Mouse (Mus musculus): ENCODE data around the gene Cnot2.
"Not testable (repeated sequence)": the region's sequence is repeated elsewhere in the genome, so short reads cannot be mapped to it uniquely, and the experiment has no call there.

Cnot2 gene

DNA sequence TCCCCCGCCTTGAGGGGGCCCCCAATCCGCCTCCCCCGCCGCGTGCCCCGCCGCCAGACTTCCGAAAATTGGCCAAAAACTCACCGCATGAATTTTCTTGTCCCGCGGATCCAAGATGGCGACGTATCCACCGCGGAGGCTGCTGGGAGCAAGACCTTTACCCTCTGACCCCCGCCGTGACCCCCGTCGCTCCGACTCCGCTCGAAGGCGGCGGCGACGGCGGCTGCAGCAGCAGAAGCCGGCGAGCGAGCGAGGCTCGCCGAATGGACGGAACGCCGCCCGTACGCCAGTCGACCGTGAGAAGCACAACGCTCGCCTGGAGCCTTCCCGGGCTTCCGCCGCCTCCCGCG, at the start of gene Cnot2:
Gene Cnot2 (minus strand): TSS at position 143 of the 350 bp plus-strand sequence.
- DNase-seq (ENCODE audit: low read depth), result peak; percentile 95

GRCm38 (mm10) chr10:116628926-116629325, 47.6 kb upstream of the Cnot2 start:
- no peak for DNase-seq (ENCODE audit: low read depth)

- DNase-seq (ENCODE audit: low read depth), result no peak
Measured at GRCm38 (mm10) chr10:116626009-116626408, 44.7 kb upstream of the Cnot2 start.

- peak; percentile 92 for DNase-seq (ENCODE audit: low read depth)
Measured at GRCm38 (mm10) chr10:116613250-116613649, 31.9 kb upstream of the Cnot2 start.

DNA sequence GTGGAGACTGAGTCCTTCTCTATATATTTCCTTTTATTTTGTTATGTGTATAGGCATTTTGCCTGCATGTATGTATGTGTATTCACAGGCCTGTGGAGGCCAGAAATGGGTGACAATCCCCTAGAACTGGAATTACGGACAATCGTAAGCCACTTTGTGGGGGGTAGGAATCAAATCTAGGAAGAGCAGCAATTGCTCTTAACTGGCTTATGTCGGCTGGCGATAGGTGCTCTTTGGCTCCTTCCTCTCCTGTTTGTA, 23.5 kb upstream of the Cnot2 start:
- DNase-seq (ENCODE audit: low read depth), result no peak

DNA sequence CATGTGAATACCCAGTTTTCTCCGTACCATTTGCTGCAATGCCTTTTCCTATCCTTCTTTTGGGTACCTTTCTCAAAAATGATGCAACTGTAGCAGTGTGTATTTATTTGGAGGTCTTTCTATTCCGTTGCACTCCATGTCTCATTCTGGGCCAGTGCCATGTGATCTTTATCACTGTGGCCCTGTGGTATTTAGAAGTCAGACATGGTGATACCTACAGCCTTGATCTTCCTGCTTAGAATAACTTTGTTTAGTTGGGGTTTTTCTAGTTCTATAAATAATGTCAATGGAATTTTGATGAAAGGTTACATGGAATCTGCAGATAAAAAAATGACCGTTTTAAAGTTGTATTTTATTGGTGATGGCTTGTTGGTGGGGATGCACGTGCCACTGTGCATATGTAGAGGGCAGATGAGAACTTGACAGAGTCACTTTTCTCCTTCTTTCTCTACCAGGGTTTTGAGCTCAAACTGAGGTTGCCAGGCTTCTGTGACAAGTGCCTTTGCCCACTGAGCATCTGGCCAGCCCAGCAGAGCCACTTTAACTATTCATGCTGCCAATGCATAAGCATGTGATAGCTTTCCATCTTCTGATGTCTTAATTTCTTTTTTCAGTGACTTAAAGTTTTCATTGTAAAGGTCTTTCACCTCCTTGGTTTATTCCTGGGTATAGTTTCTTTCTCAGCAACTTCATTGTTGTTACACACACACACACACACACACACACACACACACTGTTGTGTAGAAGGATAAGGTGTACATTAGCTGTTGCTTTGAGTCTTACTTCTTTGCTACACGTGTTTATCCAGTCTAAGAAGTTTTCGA, 23.0 kb upstream of the Cnot2 start:
- DNase-seq (ENCODE audit: low read depth), result no peak

DNA sequence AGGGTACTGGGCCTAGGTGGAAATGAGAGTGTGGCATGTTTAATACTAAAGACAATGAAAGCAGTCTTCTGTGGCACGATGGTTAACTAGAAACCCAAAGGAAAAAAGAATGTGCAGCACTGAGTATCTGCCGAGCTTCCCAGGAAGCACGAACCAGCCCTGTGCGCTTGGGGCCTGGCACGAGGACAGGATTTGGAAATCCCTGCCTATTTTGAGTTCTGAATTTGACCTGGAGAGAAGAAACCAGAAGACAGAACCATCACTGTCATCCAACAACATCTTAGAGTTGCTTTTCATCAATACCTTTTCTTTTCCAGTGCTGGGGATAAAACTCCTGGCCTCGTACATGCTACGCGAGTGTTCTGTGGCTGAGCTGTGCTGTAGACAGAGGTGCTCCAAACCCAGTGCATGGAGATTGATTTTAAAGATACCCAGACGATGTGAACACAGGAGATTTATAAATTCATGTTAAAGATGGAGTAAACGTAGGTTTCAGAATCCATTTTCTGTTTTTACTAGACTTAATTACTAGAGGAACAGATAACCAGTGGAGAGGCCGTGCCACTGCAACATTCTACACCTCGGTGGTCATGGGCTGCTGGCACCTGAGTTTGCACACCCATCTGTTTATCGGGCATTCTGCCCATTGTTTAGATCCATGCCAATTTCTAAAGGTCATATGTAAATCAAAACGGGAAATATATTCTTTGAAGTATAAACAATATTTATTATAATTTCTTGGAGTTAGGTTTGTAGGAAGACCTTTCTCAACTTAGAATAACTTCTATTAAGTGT, 17.9 kb upstream of the Cnot2 start:
- no peak for DNase-seq (ENCODE audit: low read depth)

- DNase-seq (ENCODE audit: low read depth), result peak; percentile 85
Measured at GRCm38 (mm10) chr10:116582738-116583137, 1.4 kb upstream of the Cnot2 start.

- DNase-seq (ENCODE audit: low read depth), result peak; percentile 86
Measured at GRCm38 (mm10) chr10:116581719-116582481, 589 bp upstream of the Cnot2 start.

GRCm38 (mm10) chr10:116580591-116581358, 536 bp downstream of the Cnot2 start:
- peak; percentile 75 for DNase-seq (ENCODE audit: low read depth)

DNA sequence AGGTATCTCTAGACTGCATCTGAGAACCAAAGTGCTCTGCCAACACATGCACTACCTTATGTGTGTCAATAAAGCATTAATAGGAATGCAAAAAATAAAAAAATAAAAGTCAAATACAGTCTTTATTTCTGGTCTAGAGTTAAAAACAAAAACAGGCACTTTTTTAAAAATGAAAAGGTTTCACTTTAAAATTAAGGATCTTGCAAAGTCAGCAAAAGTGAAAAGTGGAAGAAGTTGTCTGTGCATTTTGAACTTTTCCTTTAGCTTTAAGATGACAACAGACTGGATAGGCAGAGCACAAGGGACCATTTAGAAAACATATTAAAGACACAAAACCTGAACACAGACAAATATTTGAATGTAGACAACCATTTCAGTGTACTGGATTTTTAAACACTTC, 1.8 kb downstream of the Cnot2 start:
- DNase-seq (ENCODE audit: low read depth), result peak; percentile 22

- DNase-seq (ENCODE audit: low read depth), result no peak
Measured at GRCm38 (mm10) chr10:116578375-116578774, 2.9 kb downstream of the Cnot2 start.

DNA sequence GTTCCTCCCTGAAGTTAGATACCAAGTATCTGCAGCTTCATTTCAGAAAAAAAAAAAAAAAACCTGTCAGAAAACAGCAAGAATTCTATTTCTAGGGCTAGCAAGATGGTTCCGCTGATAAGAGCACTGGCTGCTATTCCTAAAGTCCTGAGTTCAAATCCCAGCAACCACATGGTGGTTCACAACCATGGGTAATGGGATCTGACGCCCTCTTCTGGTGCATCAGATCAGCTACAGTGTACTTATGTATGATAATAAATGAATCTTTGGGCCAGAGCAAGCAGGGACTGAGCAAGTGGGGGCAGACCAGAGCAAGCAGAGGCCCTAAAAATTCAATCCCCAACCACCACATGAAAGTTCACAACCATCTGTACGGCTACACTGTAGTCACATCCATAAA, 4.1 kb downstream of the Cnot2 start:
- peak; percentile 48 for DNase-seq (ENCODE audit: low read depth)

- not testable (repeated sequence) for DNase-seq (ENCODE audit: low read depth)
Measured at GRCm38 (mm10) chr10:116576071-116576470, 5.2 kb downstream of the Cnot2 start.

DNA sequence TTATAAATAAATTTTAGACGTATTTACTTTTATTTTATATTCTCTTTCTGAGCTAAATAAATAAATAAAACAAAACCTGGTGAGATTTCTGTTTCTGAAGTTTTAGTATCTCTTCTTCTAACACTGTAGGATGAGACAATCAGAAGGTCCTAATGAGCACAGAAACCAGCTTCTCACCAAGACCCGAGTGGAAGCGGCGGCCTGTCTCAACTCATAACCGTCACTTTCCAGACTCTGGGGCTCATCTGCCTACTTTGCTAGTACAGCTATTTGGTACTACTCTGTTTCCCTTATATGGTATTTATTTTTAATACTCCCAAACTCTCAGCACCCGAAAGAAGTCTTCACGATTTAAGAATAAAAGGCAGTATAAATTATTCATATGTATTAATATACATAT, 10.8 kb downstream of the Cnot2 start:
- no peak for DNase-seq (ENCODE audit: low read depth)

- peak; percentile 44 for DNase-seq (ENCODE audit: low read depth)
Measured at GRCm38 (mm10) chr10:116568539-116568938, 12.8 kb downstream of the Cnot2 start.

- DNase-seq (ENCODE audit: low read depth), result no peak
Measured at GRCm38 (mm10) chr10:116567491-116568405, 13.6 kb downstream of the Cnot2 start.

DNA sequence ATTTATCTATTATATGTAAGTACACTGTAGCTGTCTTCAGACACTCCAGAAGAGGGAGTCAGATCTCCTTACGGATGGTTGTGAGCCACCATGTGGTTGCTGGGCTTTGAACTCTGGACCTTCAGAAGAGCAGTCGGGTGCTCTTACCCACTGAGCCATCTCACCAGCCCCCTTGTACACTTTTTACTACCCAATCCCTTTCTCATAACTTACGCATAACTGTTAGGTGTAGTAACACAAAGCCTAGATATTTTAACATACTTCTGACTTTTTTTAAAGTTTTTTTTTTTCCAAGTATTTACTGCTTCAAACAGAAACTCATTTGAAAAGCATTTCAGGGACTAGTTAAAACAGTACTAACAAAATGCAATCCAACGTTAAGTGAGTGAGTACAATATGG, 14.8 kb downstream of the Cnot2 start:
- DNase-seq (ENCODE audit: low read depth), result not testable (repeated sequence)

DNA sequence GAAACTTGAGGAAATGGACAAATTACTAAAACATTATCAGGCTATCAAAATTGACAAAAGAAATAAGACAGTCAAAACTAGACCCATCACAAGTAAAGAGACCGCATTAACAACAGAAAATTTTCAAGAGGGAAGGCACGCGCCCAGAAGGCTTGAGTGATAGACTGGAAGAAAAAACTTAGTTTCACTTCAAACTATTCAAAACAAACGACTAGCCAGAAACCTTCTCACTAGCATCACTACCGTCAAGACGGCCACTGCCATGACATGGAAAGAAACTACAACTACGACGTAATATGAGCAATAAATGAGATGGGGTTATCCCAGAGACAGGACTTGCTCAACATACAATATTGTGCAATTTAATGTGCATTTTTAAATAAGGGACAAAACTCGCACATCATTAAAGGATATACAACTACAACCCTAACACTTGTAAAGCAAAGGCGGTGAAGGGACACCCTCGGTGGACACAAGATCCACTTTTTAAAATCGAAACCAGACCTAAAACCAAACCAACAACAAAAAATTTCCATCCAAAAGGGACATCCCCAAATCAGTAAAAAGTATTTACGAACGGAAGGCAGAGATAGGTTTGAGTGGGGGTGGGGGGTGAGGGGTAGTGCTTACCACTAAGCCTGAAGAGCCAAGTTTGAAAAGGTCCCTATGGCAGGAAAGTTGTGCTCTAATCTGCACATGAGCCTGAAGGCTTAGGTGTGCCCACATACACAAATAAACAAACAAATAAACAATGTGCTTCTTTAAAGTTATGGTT, 16.3 kb downstream of the Cnot2 start:
- peak; percentile 91 for DNase-seq (ENCODE audit: low read depth)
